Mouse (Mus musculus) induced T-regulatory cell, adult 2 months (primary cell): ENCODE data around the gene Fpgs.

Experiments used
- DNase-seq: peaks from one replicate; pipeline ENCODE4 v3.0.0-alpha.2; 2012; ENCODE audit warnings: low read depth

Fpgs gene

DNA sequence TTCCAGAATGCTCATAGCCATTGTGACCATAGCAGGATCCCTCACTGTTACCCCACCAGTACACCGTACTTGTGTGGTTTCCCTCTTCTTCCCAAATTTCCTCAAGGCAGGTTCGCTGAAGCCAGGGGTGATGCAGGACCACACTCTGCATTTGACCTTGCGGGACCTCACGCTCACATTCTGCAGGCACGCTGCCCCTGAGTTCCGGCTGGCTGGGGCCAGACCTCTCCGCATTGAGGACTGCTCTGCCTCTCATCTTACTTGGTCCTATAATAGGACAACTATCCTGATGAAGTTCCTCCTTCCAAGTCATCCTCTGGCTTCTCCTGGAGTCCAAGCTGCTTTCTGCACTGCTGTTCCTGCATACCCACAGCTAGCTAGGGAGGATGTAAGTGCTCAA lies 67.3 kb downstream of the Fpgs start:
- DNase-seq: no peak

DNA sequence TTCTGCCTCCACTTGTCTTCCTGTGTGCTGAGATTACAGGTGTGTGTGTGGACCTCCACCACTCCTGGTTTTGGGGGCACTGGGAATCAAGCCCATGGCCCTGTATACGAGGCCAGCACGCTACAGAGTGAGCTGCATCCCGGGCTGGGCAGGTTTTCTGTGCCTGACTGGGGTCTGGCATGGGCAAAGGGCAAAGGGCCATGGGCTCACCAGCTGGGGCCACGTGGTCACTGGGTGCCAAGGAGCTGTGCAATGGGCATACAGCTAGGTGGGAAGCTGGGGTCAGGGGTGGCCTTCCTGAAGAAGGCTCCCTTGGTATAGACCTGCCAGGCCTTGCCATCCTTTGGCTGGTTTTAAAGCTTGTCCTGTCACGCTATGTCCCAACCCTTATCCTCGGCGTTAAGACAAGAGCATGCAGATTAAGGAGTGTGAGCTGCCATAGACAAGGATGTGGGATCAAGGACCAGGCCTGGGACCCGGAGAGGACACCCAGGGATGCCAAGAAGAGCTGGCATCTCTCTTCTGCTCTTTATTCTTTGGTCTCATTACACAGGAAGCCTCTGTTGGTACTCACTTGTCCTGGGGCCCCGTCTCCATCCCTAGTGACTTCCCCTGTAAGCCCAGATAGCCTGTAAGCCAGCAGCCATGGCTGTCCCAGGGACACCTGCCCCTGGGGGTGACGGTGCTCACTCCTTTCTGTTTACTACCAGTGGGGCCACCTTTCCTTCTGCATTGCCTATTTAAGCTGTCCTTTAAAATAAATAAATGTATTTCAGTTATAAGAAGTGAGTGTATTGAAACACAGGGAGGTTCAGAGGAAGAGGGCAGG lies 69.5 kb downstream of the Fpgs start:
- DNase-seq: no peak

DNA sequence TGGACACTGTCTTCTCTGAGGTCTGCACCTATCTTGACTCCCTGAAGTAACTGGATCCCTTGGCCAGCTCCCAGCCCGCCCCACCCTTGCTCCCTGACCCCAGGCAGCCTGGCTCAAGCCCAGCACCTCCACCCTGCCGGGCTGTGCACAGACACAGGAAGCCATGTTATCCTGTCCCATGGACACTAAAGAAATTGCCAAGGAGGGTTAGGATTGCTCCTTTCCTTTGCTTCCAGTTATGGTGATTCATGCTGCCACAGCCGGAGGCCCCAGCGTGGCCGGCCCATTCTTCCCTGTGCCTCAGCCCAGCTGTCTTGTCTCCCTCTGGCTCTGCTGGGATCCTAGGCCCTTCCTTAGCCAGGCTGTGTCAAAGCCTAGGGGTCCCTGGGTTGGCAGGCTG lies 70.3 kb downstream of the Fpgs start:
- no peak for DNase-seq
